Mouse (Mus musculus): ENCODE measurements at regions not wholly inside any gene's neighbourhood (a gene's known extent, or its start where the extent isn't known, plus 50 kb on each side); places are given as distances from the start of the nearest gene placed in this dataset.

DNA sequence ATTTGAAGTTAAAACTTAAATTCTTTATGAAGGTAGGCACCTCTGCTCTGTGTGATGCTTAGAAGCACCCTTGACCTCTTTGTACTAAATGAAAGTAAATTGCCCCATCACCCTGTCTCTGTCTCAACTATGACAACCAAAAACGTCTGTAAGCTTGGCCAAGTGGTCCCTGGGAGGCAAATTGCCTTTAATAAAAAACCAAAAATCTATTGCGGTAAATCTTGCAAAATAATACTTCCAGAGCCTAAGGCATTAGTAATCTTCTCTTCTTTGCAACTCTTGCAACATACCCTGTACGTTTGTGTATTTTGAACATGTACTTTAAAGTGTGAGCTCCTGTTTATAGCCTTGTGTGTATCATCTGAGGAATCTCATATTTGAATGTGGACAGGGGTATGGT lies 77.4 kb upstream of the Kcnj16 start:
- TF ChIP-seq CTCF (IDR thresholded peaks at IDR 0.05; ENCODE audit: low read depth) (no peak), EP300 (IDR thresholded peaks at IDR 0.05; ENCODE audit: low read depth) (no peak)

Measured in liver, postnatal 0 days (tissue).